Comparison of ENCODE assay signal across 24 mouse cellular contexts in genomic region chr19:50534031-50534430, GRCm38 (mm10).
"Had no signal": no experiment of that assay in that cellular context is flagged by ENCODE, and none has a peak within 500 bp of the region (broad histone marks: within the 10 kb centered on the region; RNA-seq: fewer than 3 reads in every experiment).

No protein-coding gene starts in this region.

- H3K4me3 ChIP-seq: gastrocnemius, adult 2 months; heart, embryonic 10.5 days; heart, embryonic 12.5 days; hindbrain, embryonic 10.5 days; hindbrain, embryonic 12.5 days; limb, embryonic 13.5 days; limb, embryonic 15.5 days; liver, embryonic 12.5 days had no signal

- H3K36me3 ChIP-seq: heart, embryonic 10.5 days; heart, embryonic 12.5 days; hindbrain, embryonic 10.5 days; hindbrain, embryonic 12.5 days; limb, embryonic 13.5 days; limb, embryonic 15.5 days; liver, embryonic 12.5 days had no signal

- H3K9me3 ChIP-seq: heart, embryonic 10.5 days; heart, embryonic 12.5 days; hindbrain, embryonic 10.5 days; hindbrain, embryonic 12.5 days; limb, embryonic 13.5 days; limb, embryonic 15.5 days had no signal

- H3K27ac ChIP-seq: gastrocnemius, adult 2 months; heart, embryonic 10.5 days; hindbrain, embryonic 10.5 days; hindbrain, embryonic 12.5 days; hindbrain, embryonic 14.5 days; limb, embryonic 13.5 days; limb, embryonic 15.5 days; liver, embryonic 12.5 days had no signal

- ATAC-seq: forebrain, embryonic 16.5 days; hindbrain, embryonic 16.5 days; inflammation-experienced regulatory T-cells, adult 6 months; intestine, embryonic 16.5 days; liver, embryonic 12.5 days had no signal

- DNase-seq: gastrocnemius, adult 2 months; gastrocnemius, postnatal 10 days; gastrocnemius, postnatal 25 days; heart, adult 18-20 months; heart, postnatal 10 days; heart, postnatal 4 days; kidney, adult 11 months; kidney, adult 9 months; kidney, postnatal 25 days; layer of hippocampus, adult 9-11 months; layer of hippocampus, postnatal 36 days; left cerebral cortex, postnatal 4 days had no signal

- H3K27me3 ChIP-seq: heart, embryonic 12.5 days; hindbrain, embryonic 12.5 days; limb, embryonic 13.5 days; limb, embryonic 15.5 days; liver, embryonic 12.5 days had no signal

- H3K4me2 ChIP-seq: heart, embryonic 12.5 days; hindbrain, embryonic 12.5 days; hindbrain, embryonic 14.5 days; limb, embryonic 13.5 days; limb, embryonic 15.5 days; liver, embryonic 12.5 days had no signal

- H3K9ac ChIP-seq: heart, embryonic 12.5 days; hindbrain, embryonic 12.5 days; hindbrain, embryonic 14.5 days; limb, embryonic 13.5 days; limb, embryonic 15.5 days; liver, embryonic 12.5 days had no signal

- H3K4me1 ChIP-seq: heart, embryonic 10.5 days; heart, embryonic 12.5 days; hindbrain, embryonic 12.5 days; limb, embryonic 13.5 days; limb, embryonic 15.5 days; liver, embryonic 12.5 days had no signal
